Mouse (Mus musculus): Measurements from ENCODE around the gene Capn15. TPM values are rescaled to one million over a fixed set of nuclear protein-coding genes. Genes with fewer than 3 reads are reported as not detected.

Gene Capn15
- polyA plus RNA-seq, 1 experiment = 12.1 TPM

DNA sequence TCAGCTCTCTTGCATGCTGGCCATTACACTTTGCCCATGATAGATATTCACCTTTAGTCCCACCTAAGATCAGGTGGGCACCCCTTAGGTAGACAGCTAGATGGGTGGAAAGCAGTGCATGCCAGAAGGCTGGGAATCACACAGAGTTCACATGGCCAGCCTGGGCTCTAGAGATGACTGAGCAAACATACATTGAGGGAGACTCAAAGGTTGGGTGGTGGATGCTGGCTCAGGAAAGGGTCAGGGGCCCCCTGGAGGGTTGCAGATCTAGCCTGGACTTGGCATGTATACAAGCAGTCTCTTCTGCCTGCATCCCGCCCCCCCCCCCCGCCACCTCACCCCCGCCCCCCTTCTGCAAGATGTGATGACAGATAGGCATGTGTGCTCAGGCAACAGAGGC is 34.9 kb downstream of the Capn15 start:
- Histone ChIP-seq H3K4me3 (ENCODE audit: insufficient read depth, low read length) (no peak overlapping the region), H3K4me1 (ENCODE audit: control insufficient read depth, insufficient read depth, low read length) (no peaks in the 10 kb centered on the region), H3K27ac (ENCODE audit: insufficient read depth, low read depth, low read length) (no peak overlapping the region)
- TF ChIP-seq POLR2A (IDR thresholded peaks at IDR 0.05; ENCODE audit: borderline replicate concordance, low read depth, low read length) (no peak), CTCF (IDR thresholded peaks at IDR 0.05; ENCODE audit: low read depth, low read length) (no peak)

DNA sequence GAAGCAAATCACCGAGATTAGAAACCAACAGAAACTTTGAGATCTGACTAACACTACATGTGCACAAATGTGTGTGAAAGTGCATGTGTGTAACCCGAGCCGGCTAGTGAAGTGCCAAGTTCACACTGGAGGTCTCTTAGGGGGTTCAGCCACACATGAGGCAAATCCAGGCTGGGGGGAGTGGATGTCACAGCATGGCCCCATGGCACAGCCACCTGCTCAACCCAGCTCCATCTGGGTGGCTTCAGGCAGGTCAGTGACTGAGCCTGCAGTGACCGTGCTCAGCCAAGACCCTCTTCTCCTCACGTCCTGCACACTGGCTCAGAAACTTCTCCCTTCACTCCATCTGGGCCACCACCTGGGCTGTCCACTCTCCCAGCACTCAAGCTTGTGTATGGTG is 35.6 kb downstream of the Capn15 start:
- H3K4me1 ChIP-seq (ENCODE audit: control insufficient read depth, insufficient read depth, low read length) = no peaks in the 10 kb centered on the region
- no peak overlapping the region for H3K27ac ChIP-seq (ENCODE audit: insufficient read depth, low read depth, low read length)
- H3K4me3 ChIP-seq (ENCODE audit: insufficient read depth, low read length) = no peak overlapping the region
- TF ChIP-seq CTCF (IDR thresholded peaks at IDR 0.05; ENCODE audit: low read depth, low read length) = no peak
- TF ChIP-seq POLR2A (IDR thresholded peaks at IDR 0.05; ENCODE audit: borderline replicate concordance, low read depth, low read length) = no peak

DNA sequence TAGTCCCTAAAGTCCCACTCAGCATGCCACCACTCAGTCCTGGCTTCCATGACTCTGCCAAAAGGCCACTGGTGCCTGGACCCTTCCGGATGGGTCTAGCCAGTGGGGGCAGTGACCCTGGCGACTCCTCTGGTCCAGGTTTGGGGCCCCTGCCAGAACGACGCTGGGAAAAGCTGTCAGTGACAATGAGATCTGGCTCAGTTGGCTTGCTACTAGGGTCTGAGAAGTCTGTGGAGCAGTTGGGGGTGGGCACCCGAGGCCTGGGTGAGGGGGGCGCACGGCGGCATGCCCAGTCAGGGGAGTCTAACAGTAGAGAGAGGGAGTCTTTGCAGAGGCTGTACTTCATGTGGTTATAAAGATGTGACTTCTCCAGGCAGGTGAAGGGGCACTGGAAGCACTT is 37.5 kb downstream of the Capn15 start:
- no peak overlapping the region for H3K27ac ChIP-seq (ENCODE audit: insufficient read depth, low read depth, low read length)
- peaks cover 4% of the 10 kb centered on the region for H3K4me1 ChIP-seq (ENCODE audit: control insufficient read depth, insufficient read depth, low read length)
- TF ChIP-seq CTCF (IDR thresholded peaks at IDR 0.05; ENCODE audit: low read depth, low read length) (no peak), POLR2A (IDR thresholded peaks at IDR 0.05; ENCODE audit: borderline replicate concordance, low read depth, low read length) (no peak)
- H3K4me3 ChIP-seq (ENCODE audit: insufficient read depth, low read length) = no peak overlapping the region

GRCm38 (mm10) chr17:25947576-25947975 is 38.0 kb downstream of the Capn15 start:
- H3K27ac ChIP-seq (ENCODE audit: insufficient read depth, low read depth, low read length) = no peak overlapping the region
- H3K4me1 ChIP-seq (ENCODE audit: control insufficient read depth, insufficient read depth, low read length) = peaks cover 8% of the 10 kb centered on the region
- H3K4me3 ChIP-seq (ENCODE audit: insufficient read depth, low read length) = no peak overlapping the region
- TF ChIP-seq CTCF (IDR thresholded peaks at IDR 0.05; ENCODE audit: low read depth, low read length) (no peak), POLR2A (IDR thresholded peaks at IDR 0.05; ENCODE audit: borderline replicate concordance, low read depth, low read length) (no peak)

DNA sequence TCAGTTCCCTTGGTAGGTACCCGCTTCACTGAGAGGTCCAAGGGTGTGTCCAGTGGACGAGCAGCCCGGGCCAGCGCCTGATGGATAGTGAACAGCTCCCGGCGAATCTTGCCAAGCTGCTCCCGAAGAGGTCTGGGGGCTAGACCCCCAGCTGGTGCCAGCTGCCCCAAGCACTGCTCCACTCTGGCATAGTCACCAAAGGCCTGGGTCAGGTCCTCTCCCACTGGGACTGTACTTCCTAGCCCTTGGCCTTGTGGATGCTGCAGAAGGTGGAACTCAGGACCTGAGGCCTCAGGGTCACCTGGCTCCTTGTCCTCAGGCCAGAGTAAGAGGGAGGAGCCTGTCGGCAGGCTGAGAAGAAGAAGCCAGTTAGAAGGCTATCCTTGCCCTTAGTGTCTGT is 38.7 kb downstream of the Capn15 start:
- TF ChIP-seq POLR2A (IDR thresholded peaks at IDR 0.05; ENCODE audit: borderline replicate concordance, low read depth, low read length) (no peak), CTCF (IDR thresholded peaks at IDR 0.05; ENCODE audit: low read depth, low read length) (no peak)
- no peak overlapping the region for H3K4me3 ChIP-seq (ENCODE audit: insufficient read depth, low read length)
- H3K27ac ChIP-seq (ENCODE audit: insufficient read depth, low read depth, low read length) = no peak overlapping the region
- peaks cover 13% of the 10 kb centered on the region for H3K4me1 ChIP-seq (ENCODE audit: control insufficient read depth, insufficient read depth, low read length)

- TF ChIP-seq CTCF (IDR thresholded peaks at IDR 0.05; ENCODE audit: low read depth, low read length) (no peak), POLR2A (IDR thresholded peaks at IDR 0.05; ENCODE audit: borderline replicate concordance, low read depth, low read length) (no peak)
- Histone ChIP-seq H3K4me3 (ENCODE audit: insufficient read depth, low read length) (no peak overlapping the region), H3K4me1 (ENCODE audit: control insufficient read depth, insufficient read depth, low read length) (peaks cover 13% of the 10 kb centered on the region), H3K27ac (ENCODE audit: insufficient read depth, low read depth, low read length) (no peak overlapping the region)
Measured at GRCm38 (mm10) chr17:25946349-25946748, 39.2 kb downstream of the Capn15 start.

DNA sequence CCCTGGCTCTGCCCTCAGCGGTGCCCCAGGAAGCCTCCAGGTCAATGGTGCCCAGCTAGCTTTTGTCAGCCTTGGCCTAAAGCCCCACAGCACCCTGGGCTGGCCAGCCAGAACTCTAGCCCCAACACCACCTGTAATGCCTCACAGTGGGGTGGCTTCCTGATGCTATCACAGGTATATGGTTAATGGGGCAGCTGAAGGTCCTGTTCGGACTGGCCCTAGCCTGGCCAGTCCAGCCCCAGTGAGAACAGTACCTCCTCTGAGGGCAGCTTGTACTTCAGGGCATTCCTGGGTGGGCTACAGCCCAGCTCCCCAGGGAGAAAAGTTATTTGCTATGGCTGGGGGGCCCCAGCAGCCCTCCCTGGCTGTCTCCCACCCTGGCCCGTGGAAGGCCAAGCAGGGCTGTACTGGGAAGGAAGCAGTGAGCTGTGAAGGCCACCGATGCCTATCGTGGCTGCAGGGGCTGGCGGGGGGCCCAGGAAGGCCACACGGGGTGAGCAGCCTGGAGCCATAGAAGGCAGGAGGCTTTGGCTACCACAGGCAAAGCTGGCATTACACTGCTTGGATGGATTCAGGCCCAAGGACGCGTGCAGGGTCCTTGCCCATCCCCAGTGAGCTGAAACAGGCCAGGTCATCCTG is 40.0 kb downstream of the Capn15 start:
- Histone ChIP-seq H3K27ac (ENCODE audit: insufficient read depth, low read depth, low read length) (no peak overlapping the region), H3K4me3 (ENCODE audit: insufficient read depth, low read length) (no peak overlapping the region), H3K4me1 (ENCODE audit: control insufficient read depth, insufficient read depth, low read length) (peaks cover 17% of the 10 kb centered on the region)
- TF ChIP-seq CTCF (IDR thresholded peaks at IDR 0.05; ENCODE audit: low read depth, low read length) (no peak), POLR2A (IDR thresholded peaks at IDR 0.05; ENCODE audit: borderline replicate concordance, low read depth, low read length) (no peak)

- H3K4me1 ChIP-seq (ENCODE audit: control insufficient read depth, insufficient read depth, low read length) = peaks cover 21% of the 10 kb centered on the region
- TF ChIP-seq POLR2A (IDR thresholded peaks at IDR 0.05; ENCODE audit: borderline replicate concordance, low read depth, low read length) = no peak
- no peak for TF ChIP-seq CTCF (IDR thresholded peaks at IDR 0.05; ENCODE audit: low read depth, low read length)
- no peak within 1 kb of the TSS for H3K27ac ChIP-seq (ENCODE audit: insufficient read depth, low read depth, low read length)
- H3K4me3 ChIP-seq (ENCODE audit: insufficient read depth, low read length) = no peak within 1 kb of the TSS
Measured at GRCm38 (mm10) chr17:25944366-25945163, 41.0 kb downstream of the Capn15 start, which contains the start of the genes Pigq and Nhlrc4. Gene Pigq (minus strand): TSS chr17:25944936. Gene Nhlrc4 (minus strand): TSS chr17:25944961.

DNA sequence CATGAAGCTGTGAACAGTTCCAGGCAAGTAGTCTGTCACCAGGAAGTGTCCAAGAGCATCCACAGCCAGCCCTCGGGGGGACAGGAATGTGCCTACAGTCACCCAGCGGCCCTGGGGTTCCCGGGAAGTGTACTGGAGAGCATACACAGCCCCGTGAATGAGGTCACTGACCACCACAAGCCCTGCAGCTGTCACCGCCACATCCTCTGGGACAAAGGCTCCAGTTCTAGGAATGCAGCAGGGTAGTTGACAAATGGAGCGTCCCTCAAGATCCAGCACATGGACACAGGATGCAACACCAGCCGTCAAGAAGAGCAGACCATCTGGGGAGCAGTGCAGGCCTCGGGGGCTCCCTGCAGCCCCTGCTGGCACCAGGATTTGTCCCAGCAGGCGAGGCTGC is 41.8 kb downstream of the Capn15 start:
- Histone ChIP-seq H3K4me1 (ENCODE audit: control insufficient read depth, insufficient read depth, low read length) (peaks cover 21% of the 10 kb centered on the region), H3K27ac (ENCODE audit: insufficient read depth, low read depth, low read length) (no peak overlapping the region), H3K4me3 (ENCODE audit: insufficient read depth, low read length) (no peak overlapping the region)
- TF ChIP-seq POLR2A (IDR thresholded peaks at IDR 0.05; ENCODE audit: borderline replicate concordance, low read depth, low read length) = no peak
- TF ChIP-seq CTCF (IDR thresholded peaks at IDR 0.05; ENCODE audit: low read depth, low read length) = no peak

GRCm38 (mm10) chr17:25943221-25943620 is 42.4 kb downstream of the Capn15 start:
- Histone ChIP-seq H3K4me3 (ENCODE audit: insufficient read depth, low read length) (no peak overlapping the region), H3K4me1 (ENCODE audit: control insufficient read depth, insufficient read depth, low read length) (peaks cover 21% of the 10 kb centered on the region), H3K27ac (ENCODE audit: insufficient read depth, low read depth, low read length) (no peak overlapping the region)
- TF ChIP-seq CTCF (IDR thresholded peaks at IDR 0.05; ENCODE audit: low read depth, low read length) = no peak
